Mouse (Mus musculus): ENCODE data around the gene Cradd.

Gene Cradd

GRCm38 (mm10) chr10:95245680-95245982 is 78.3 kb downstream of the Cradd start:
- no peak for DNase-seq (ENCODE audit: low read depth in 1 of 2, low spot score in 2 of 2)

- no peak for DNase-seq (ENCODE audit: low read depth in 1 of 2, low spot score in 2 of 2)
These were observed 78.8 kb downstream of the Cradd start for GRCm38 (mm10) chr10:95244961-95245679.

GRCm38 (mm10) chr10:95239196-95240069 is 84.5 kb downstream of the Cradd start:
- DNase-seq (ENCODE audit: low read depth in 1 of 2, low spot score in 2 of 2): no peak

- no peak for DNase-seq (ENCODE audit: low read depth in 1 of 2, low spot score in 2 of 2)
These were observed 85.3 kb downstream of the Cradd start for GRCm38 (mm10) chr10:95238667-95239066.

GRCm38 (mm10) chr10:95236226-95236625 is 87.7 kb downstream of the Cradd start:
- DNase-seq (ENCODE audit: low read depth in 1 of 2, low spot score in 2 of 2): peak; percentile 39 to 40

- no peak for DNase-seq (ENCODE audit: low read depth in 1 of 2, low spot score in 2 of 2)
These were observed 89.3 kb downstream of the Cradd start for GRCm38 (mm10) chr10:95234661-95235060.

- no peak for DNase-seq (ENCODE audit: low read depth in 1 of 2, low spot score in 2 of 2)
These were observed 90.9 kb downstream of the Cradd start for GRCm38 (mm10) chr10:95233044-95233443.

- DNase-seq (ENCODE audit: low read depth in 1 of 2, low spot score in 2 of 2): no peak
These were observed 91.4 kb downstream of the Cradd start for GRCm38 (mm10) chr10:95232554-95232953.

- DNase-seq (ENCODE audit: low read depth in 1 of 2, low spot score in 2 of 2): no peak
These were observed 95.7 kb downstream of the Cradd start for GRCm38 (mm10) chr10:95228192-95228591.

- no peak for DNase-seq (ENCODE audit: low read depth in 1 of 2, low spot score in 2 of 2)
These were observed 96.3 kb downstream of the Cradd start for GRCm38 (mm10) chr10:95227590-95227989.

GRCm38 (mm10) chr10:95226772-95227171 is 97.2 kb downstream of the Cradd start:
- DNase-seq (ENCODE audit: low read depth in 1 of 2, low spot score in 2 of 2): no peak

- no peak for DNase-seq (ENCODE audit: low read depth in 1 of 2, low spot score in 2 of 2)
These were observed 98.9 kb downstream of the Cradd start for GRCm38 (mm10) chr10:95225006-95225405.

- no peak for DNase-seq (ENCODE audit: low read depth in 1 of 2, low spot score in 2 of 2)
These were observed 100.7 kb downstream of the Cradd start for GRCm38 (mm10) chr10:95223211-95223610.

- DNase-seq (ENCODE audit: low read depth in 1 of 2, low spot score in 2 of 2): no peak
These were observed 102.0 kb downstream of the Cradd start for GRCm38 (mm10) chr10:95221914-95222313.

GRCm38 (mm10) chr10:95220536-95220935 is 103.4 kb downstream of the Cradd start:
- no peak for DNase-seq (ENCODE audit: low read depth in 1 of 2, low spot score in 2 of 2)

- no peak for DNase-seq (ENCODE audit: low read depth in 1 of 2, low spot score in 2 of 2)
These were observed 105.3 kb downstream of the Cradd start for GRCm38 (mm10) chr10:95218683-95219060.

GRCm38 (mm10) chr10:95217956-95218682 is 105.8 kb downstream of the Cradd start:
- DNase-seq (ENCODE audit: low read depth in 1 of 2, low spot score in 2 of 2): no peak

GRCm38 (mm10) chr10:95215324-95215723 is 108.6 kb downstream of the Cradd start:
- DNase-seq (ENCODE audit: low read depth in 1 of 2, low spot score in 2 of 2): no peak

- no peak for DNase-seq (ENCODE audit: low read depth in 1 of 2, low spot score in 2 of 2)
These were observed 110.1 kb downstream of the Cradd start for GRCm38 (mm10) chr10:95213820-95214219.

GRCm38 (mm10) chr10:95213311-95213710 is 110.6 kb downstream of the Cradd start:
- no peak for DNase-seq (ENCODE audit: low read depth in 1 of 2, low spot score in 2 of 2)

GRCm38 (mm10) chr10:95211660-95212059 is 112.3 kb downstream of the Cradd start:
- no peak for DNase-seq (ENCODE audit: low read depth in 1 of 2, low spot score in 2 of 2)
